Mouse (Mus musculus) limb, embryonic 12.5 days (tissue): ENCODE measurements around the gene Ednrb. TPM values are rescaled to one million over a fixed set of nuclear protein-coding genes. Genes with fewer than 3 reads are reported as not detected.
"Not testable (repeated sequence)": the region's sequence is repeated elsewhere in the genome, so short reads cannot be mapped to it uniquely, and the experiment has no call there.

Experiments used
- ATAC-seq: fragments of 200-750 bp; cut with Nextera tagmentation; 2 replicates; pipeline ENCODE4 v1.8.0; 2017; ENCODE audit warnings: low read depth, moderate TSS enrichment; ENCODE audit not compliant: insufficient number of reproducible peaks, insufficient read depth, low FRiP score, low TSS enrichment
- H3K27ac ChIP-seq: fragments of 300-500 bp; sonication (generic); 2 replicates; pipeline ENCODE4 v1.5.1; 2016; ENCODE audit warnings: mild to moderate bottlenecking, moderate library complexity
- H3K27me3 ChIP-seq: fragments of 300-500 bp; sonication (generic); 2 replicates; pipeline ENCODE4 v1.6.1; 2016; ENCODE audit warnings: mild to moderate bottlenecking, moderate library complexity
- H3K36me3 ChIP-seq: fragments of 300-500 bp; sonication (generic); 2 replicates; pipeline ENCODE4 v1.6.1; 2016; ENCODE audit warnings: mild to moderate bottlenecking, moderate library complexity
- H3K4me1 ChIP-seq: fragments of 300-500 bp; sonication (generic); replicated peaks from 2 replicates; pipeline ENCODE4 v1.6.1; 2016
- H3K4me2 ChIP-seq: fragments of 300-500 bp; sonication (generic); 2 replicates; pipeline ENCODE4 v1.6.1; 2016; ENCODE audit warnings: mild to moderate bottlenecking, moderate library complexity
- H3K4me3 ChIP-seq: fragments of 300-500 bp; sonication (generic); replicated peaks from 2 replicates; pipeline ENCODE4 v1.5.1; 2016; ENCODE audit warnings: mild to moderate bottlenecking
- H3K9ac ChIP-seq: fragments of 300-500 bp; sonication (generic); replicated peaks from 2 replicates; pipeline ENCODE4 v1.6.1; 2016; ENCODE audit warnings: mild to moderate bottlenecking, moderate library complexity
- H3K9me3 ChIP-seq: fragments of 300-500 bp; sonication (generic); 2 replicates; pipeline ENCODE4 v1.6.1; 2016; ENCODE audit warnings: mild to moderate bottlenecking, moderate library complexity
- WGBS: fragments of 180-500 bp; shearing (Covaris S2); methylation state at CpG from one replicate; pipeline ENCODE4 v1.1.7; 2016; 5-methylcytosine and 5-hydroxymethylcytosine counted together
- polyA plus RNA-seq: library from polyadenylated mRNA; unstranded; fragments of >200 nt; fragmentation: Nextera tagmentation; extraction: Ambion mirVana; gene quantifications from 2 replicates; pipeline ENCODE4 v1.2.1, GENCODE M21; 2016

Gene Ednrb
- polyA plus RNA-seq, 1 experiment from 2014 or later: 10.5 TPM

DNA sequence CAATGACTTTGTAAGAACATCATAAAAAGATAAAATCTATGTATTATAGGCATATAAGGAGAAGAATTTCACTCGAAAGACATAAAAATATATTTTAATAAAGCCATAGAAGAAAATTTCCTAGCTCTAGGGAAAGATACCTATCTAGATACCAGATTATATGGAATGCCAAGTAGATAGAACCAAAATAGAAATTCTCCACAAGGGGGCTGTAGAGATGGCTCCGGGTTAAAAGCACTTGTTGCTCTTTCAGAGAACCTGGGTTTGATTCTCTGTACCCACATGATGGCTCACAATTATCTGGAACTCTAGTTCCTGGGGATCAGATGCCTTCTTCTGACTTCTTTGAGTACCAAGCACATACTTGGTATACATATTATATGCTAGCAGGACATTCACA lies 56.7 kb downstream of the Ednrb start:
- 82% methylated on average over 2 of the region's 2 CpGs for WGBS
- H3K4me2 ChIP-seq: no peak overlapping the region
- H3K4me3 ChIP-seq: no peak overlapping the region
- no peaks in the 10 kb centered on the region for H3K9me3 ChIP-seq
- no peaks in the 10 kb centered on the region for H3K27me3 ChIP-seq
- no peaks in the 10 kb centered on the region for H3K36me3 ChIP-seq
- no peaks in the 10 kb centered on the region for H3K4me1 ChIP-seq
- H3K27ac ChIP-seq: no peak overlapping the region
- H3K9ac ChIP-seq: no peak overlapping the region
- ATAC-seq: no peak

- Histone ChIP-seq H3K9ac (no peak overlapping the region), H3K9me3 (no peaks in the 10 kb centered on the region), H3K27ac (no peak overlapping the region), H3K27me3 (no peaks in the 10 kb centered on the region), H3K36me3 (no peaks in the 10 kb centered on the region), H3K4me2 (no peak overlapping the region), H3K4me3 (no peak overlapping the region), H3K4me1 (no peaks in the 10 kb centered on the region)
- no peak for ATAC-seq
- 78% methylated on average over 9 of the region's 9 CpGs for WGBS
These were observed 58.9 kb downstream of the Ednrb start for GRCm38 (mm10) chr14:103785096-103785965.

DNA sequence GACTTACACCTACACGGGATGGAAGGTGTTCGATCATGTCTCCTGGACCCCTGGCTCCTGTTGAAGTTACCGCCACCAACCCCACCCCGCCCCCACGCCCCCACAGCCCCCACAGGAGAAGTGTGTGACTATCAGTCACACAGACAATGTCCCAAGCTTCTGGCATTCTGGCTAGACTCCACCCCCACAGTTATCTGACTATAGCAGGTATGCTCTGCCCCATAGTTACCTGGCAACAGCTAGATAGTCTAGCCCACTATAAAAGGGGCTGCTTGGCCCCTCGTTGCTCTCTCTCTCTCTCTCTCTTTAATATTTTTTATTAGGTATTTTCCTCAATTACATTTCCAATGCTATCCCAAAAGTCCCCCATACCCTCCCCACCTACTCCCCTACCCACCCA lies 63.9 kb downstream of the Ednrb start:
- 94% methylated on average over 6 of the region's 6 CpGs for WGBS
- H3K27me3 ChIP-seq, H3K9ac ChIP-seq, H3K27ac ChIP-seq, H3K9me3 ChIP-seq, ATAC-seq, H3K4me1 ChIP-seq, H3K36me3 ChIP-seq, H3K4me2 ChIP-seq, H3K4me3 ChIP-seq: not testable (repeated sequence)

- ATAC-seq: no peak
- Histone ChIP-seq H3K9me3 (no peaks in the 10 kb centered on the region), H3K4me3 (no peak overlapping the region), H3K9ac (no peak overlapping the region), H3K27me3 (no peaks in the 10 kb centered on the region), H3K4me2 (no peak overlapping the region), H3K27ac (no peak overlapping the region), H3K36me3 (no peaks in the 10 kb centered on the region), H3K4me1 (peaks cover 7% of the 10 kb centered on the region; the same call in 1 of the 2 replicates)
- WGBS: 74% methylated on average over 6 of the region's 6 CpGs
These were observed 64.9 kb downstream of the Ednrb start for GRCm38 (mm10) chr14:103779276-103779675.

DNA sequence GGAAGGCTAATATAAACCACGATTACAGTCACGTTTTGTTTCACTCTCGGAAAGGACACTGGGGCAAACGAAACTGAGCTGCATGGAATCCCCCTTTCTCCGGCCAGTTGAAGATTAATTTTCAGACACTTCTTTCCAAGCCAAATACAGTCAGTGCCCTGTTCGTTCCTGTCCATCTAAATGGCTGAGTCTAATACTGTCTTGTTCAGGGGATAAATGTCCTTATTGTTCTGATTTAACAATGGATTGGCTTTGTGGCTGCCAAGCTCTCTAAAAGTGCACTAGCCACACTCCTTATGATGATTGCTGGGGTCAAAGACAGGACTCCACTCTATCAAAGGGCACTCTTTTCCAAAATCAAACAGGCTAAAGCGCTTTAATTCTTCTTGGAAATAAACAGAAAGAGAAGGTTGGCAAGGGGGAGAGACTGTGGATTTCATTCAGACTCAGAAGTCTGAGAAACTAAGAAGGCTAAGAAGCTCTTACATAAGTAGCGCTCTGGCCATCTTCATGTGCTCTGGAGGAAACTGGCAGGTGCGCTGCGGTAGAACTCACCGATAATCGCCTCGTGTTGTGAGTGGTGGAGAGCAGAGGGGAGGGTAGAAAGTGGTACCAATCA lies 65.6 kb downstream of the Ednrb start:
- no peak overlapping the region for H3K27ac ChIP-seq
- peak overlapping the region; percentile 45 for H3K4me2 ChIP-seq
- no peaks in the 10 kb centered on the region for H3K9me3 ChIP-seq
- H3K4me3 ChIP-seq: no peak overlapping the region
- H3K9ac ChIP-seq: no peak overlapping the region
- WGBS: 66% methylated on average over 13 of the region's 13 CpGs
- H3K27me3 ChIP-seq: no peaks in the 10 kb centered on the region
- no peak for ATAC-seq
- H3K4me1 ChIP-seq: peaks cover 7% of the 10 kb centered on the region; the same call in 1 of the 2 replicates
- H3K36me3 ChIP-seq: no peaks in the 10 kb centered on the region

DNA sequence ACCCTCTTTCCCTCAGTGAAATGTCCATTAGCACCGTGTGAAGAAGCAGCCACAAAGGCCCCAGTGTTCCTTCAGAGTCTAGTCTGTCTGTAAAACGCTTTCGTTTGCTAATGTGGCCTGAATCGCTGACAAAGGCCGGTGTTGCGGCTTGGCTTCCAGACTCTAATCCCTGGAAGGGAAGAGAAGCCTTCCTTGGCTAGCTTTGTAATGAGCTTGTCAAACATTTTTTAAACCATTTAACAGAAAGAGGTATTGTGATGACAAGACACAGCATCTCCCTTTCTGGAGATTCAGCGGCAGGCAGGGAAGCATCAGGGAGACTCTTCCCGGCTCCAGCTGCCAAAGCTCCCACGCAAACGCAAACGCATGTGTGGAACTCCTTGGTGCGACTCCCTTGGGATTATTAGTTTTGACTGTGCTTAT lies 66.2 kb downstream of the Ednrb start:
- Histone ChIP-seq H3K36me3 (no peaks in the 10 kb centered on the region), H3K27me3 (no peaks in the 10 kb centered on the region), H3K27ac (0 out of 2 replicates have a peak overlapping the region, but pooled peaks have one; percentile 5), H3K4me1 (peaks cover 7% of the 10 kb centered on the region; the same call in 1 of the 2 replicates), H3K4me3 (no peak overlapping the region), H3K4me2 (peak overlapping the region; percentile 45), H3K9me3 (no peaks in the 10 kb centered on the region), H3K9ac (no peak overlapping the region)
- 34% methylated on average over 12 of the region's 12 CpGs for WGBS
- ATAC-seq: peak; percentile 42; the same call in 1 of the 2 replicates

- no peaks in the 10 kb centered on the region for H3K27me3 ChIP-seq
- H3K4me1 ChIP-seq: peaks cover 7% of the 10 kb centered on the region; the same call in 1 of the 2 replicates
- no peak overlapping the region for H3K27ac ChIP-seq
- no peak overlapping the region for H3K4me3 ChIP-seq
- no peaks in the 10 kb centered on the region for H3K36me3 ChIP-seq
- H3K9ac ChIP-seq: no peak overlapping the region
- ATAC-seq: no peak
- no peak overlapping the region for H3K4me2 ChIP-seq
- 58% methylated on average over 4 of the region's 4 CpGs for WGBS
- no peaks in the 10 kb centered on the region for H3K9me3 ChIP-seq
These were observed 66.8 kb downstream of the Ednrb start for GRCm38 (mm10) chr14:103777386-103777785.

DNA sequence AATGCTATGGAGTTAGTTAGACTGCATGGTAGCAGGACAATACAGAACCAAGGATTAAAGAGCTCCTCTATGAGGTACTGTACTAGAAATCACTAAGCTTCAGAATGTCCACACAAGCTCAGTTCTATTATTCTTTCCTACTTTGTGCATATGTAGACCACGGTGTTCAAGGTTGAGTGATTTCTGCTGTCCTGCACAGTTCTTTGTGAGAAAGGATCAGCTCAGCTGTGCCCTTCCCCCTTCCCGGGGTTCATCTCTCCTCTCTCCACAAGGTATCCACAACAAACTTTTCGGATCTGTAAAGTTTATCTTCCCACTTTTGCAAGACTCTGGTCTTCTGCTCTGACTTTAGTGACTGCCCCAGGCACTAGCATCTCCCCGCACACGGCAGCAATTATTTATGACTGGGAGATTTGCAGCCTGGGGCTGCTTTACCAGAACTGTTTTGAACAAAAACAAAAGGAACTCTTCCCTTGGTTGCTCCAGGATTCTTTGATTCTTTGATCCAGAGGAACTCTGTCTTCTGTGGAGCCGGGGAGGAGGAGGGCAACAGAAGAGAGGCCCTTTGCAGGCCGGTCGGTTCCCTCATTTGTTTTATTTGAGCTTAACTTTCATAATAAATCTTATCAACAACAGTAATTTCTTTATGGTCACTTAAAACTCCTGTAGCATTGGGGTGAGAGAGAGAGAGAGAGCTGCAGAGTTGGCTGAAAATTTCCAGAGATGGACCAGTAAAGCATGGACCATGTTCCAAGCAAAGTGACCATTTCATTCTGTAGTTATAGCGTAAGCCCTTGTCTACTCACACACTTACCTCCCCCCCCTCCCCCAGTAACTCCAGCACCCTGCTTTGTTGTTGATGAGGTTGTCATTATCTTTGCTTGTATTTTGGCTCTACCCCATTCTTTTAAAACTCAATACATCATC lies 74.6 kb downstream of the Ednrb start:
- H3K4me3 ChIP-seq: no peak overlapping the region
- no peak for ATAC-seq
- H3K36me3 ChIP-seq: no peaks in the 10 kb centered on the region
- no peak overlapping the region for H3K9ac ChIP-seq
- no peaks in the 10 kb centered on the region for H3K27me3 ChIP-seq
- WGBS: 39% methylated on average over 9 of the region's 9 CpGs
- no peak overlapping the region for H3K27ac ChIP-seq
- H3K9me3 ChIP-seq: no peaks in the 10 kb centered on the region
- 0 out of 2 replicates have a peak, but pooled peaks cover 4% of the 10 kb centered on the region for H3K4me1 ChIP-seq
- H3K4me2 ChIP-seq: no peak overlapping the region

DNA sequence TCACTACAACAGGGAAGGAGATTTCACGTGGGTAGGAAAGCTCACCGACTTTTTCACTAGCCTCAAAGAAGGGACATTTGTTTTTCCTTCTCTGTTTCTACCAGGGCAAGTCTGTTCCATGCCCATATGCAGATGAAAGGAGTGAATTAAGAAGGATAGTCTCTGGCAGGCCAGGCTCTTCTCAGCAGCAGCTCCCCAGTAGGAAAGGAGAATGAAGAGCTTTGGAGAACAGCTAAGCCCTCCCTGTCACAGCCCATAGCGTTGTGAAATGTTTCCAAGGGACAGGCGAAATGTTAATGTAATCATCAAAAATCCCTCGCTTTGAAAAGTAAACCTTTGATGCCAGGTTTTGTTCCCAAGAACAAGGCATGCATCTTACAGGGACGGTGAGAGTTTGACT lies 76.7 kb downstream of the Ednrb start:
- Histone ChIP-seq H3K27ac (no peak overlapping the region), H3K4me3 (no peak overlapping the region), H3K36me3 (no peaks in the 10 kb centered on the region), H3K27me3 (no peaks in the 10 kb centered on the region), H3K9ac (no peak overlapping the region), H3K9me3 (no peaks in the 10 kb centered on the region), H3K4me2 (no peak overlapping the region), H3K4me1 (0 out of 2 replicates have a peak, but pooled peaks cover 4% of the 10 kb centered on the region)
- WGBS: 66% methylated on average over 6 of the region's 6 CpGs
- no peak for ATAC-seq
